Mouse (Mus musculus): ENCODE results near the gene Evc2. TPM values are rescaled to one million over a fixed set of nuclear protein-coding genes. Genes with fewer than 3 reads are reported as not detected.

Gene Evc2
- polyA plus RNA-seq, 1 experiment from 2014 or later = 15.0 TPM

Other genes with a start within 250 kb of the Evc2 start
- 9.5 and 9.7 TPM in 2 replicates for gene Crmp1, start 96.6 kb upstream of the Evc2 start, polyA plus RNA-seq (2015; fragmentation: Nextera tagmentation; extraction: Ambion mirVana)
- gene Evc, start 1.6 kb upstream of the Evc2 start, polyA plus RNA-seq (2015; fragmentation: Nextera tagmentation; extraction: Ambion mirVana) = 15.3 and 16.3 TPM in 2 replicates

Data from lung, embryonic 16.5 days (tissue).